ENCODE assay signal across 8 mouse cellular contexts in the genomic region with DNA sequence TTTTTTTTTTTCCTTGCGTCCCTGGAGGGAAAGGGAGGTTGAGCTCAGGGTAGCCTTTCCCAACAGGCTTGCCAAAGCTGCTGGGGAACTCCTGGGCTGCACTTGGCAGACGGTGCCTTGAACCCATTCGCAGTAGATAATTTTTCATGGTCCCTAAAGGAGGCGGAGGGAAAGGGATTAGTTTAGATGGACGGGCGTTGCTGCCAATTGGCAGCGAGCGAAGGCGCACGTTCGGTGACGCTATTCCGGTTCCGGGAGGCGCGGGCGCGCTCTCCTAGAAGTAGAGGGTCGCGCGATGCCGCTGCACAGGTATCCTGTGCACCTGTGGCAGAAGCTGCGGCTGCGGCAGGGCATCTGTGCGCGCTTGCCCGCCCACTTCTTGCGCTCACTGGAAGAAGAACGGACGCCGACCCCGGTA. TPM values are rescaled to one million over a fixed set of nuclear protein-coding genes. Genes with fewer than 3 reads are reported as not detected.
A peak's percentile ranks its signal among the peaks of the same experiment; 100 is the strongest.
DNase-seq lines count a peak whose midpoint lies in the region; ATAC-seq and TF ChIP-seq lines count a peak whose summit lies in the region.

A gene (plus strand): TSS at position 234 of the 418 bp plus-strand sequence.

- peaks cover 46% of the 10 kb centered on the region for H3K4me1 ChIP-seq in G1E (ENCODE audit: insufficient read depth, low read depth, low read length)
- peaks cover 11% of the 10 kb centered on the region for H3K4me1 ChIP-seq in forebrain, embryonic 16.5 days (replicated peaks; ENCODE audit: control insufficient read depth, insufficient read depth, low read length)
- 0 out of 2 replicates have a peak, but pooled peaks cover 6% of the 10 kb centered on the region for H3K4me1 ChIP-seq in lung, embryonic 14.5 days (ENCODE audit: insufficient read depth)
- H3K4me1 ChIP-seq in olfactory bulb, adult 2 months (ENCODE audit: control insufficient read depth, insufficient read depth, low read length): peaks cover 27% of the 10 kb centered on the region
- H3K4me1 ChIP-seq in thymus, adult 2 months (replicated peaks; ENCODE audit: control insufficient read depth, insufficient read depth, low read length): peaks cover 22% of the 10 kb centered on the region

- H3K27ac ChIP-seq in forebrain, embryonic 16.5 days (ENCODE audit: low read length): no peak within 1 kb of the TSS
- H3K27ac ChIP-seq in layer of hippocampus, adult 2 months: peak within 1 kb of the TSS; percentile 79
- H3K27ac ChIP-seq in lung, embryonic 14.5 days (ENCODE audit: low read depth): 0 out of 2 replicates have a peak within 1 kb of the TSS, but pooled peaks have one; percentile 30
- H3K27ac ChIP-seq in olfactory bulb, adult 2 months (ENCODE audit: insufficient read depth, low read depth, low read length): no peak within 1 kb of the TSS
- peak within 1 kb of the TSS; percentile 15; the same call in 1 of the 2 replicates for H3K27ac ChIP-seq in thymus, adult 2 months (ENCODE audit: control insufficient read depth, insufficient read depth, low read length)

- peak; percentile 99 for TF ChIP-seq POLR2A in olfactory bulb, adult 2 months (IDR thresholded peaks at IDR 0.05; ENCODE audit: insufficient read depth, low read depth, low read length)
- TF ChIP-seq POLR2A in thymus, adult 2 months (IDR thresholded peaks at IDR 0.05; ENCODE audit: control insufficient read depth, extremely low read depth, insufficient read depth, low read length, poor library complexity): peak; percentile 91

- H3K9me3 ChIP-seq in G1E (replicated peaks): no peaks in the 10 kb centered on the region
- no peaks in the 10 kb centered on the region for H3K9me3 ChIP-seq in forebrain, embryonic 16.5 days (ENCODE audit: control insufficient read depth, low read length)
- no peaks in the 10 kb centered on the region for H3K9me3 ChIP-seq in lung, embryonic 14.5 days (ENCODE audit: low read depth, low read length)

- H3K4me3 ChIP-seq in G1E (ENCODE audit: low read depth, low read length): peak within 1 kb of the TSS; percentile 86
- H3K4me3 ChIP-seq in forebrain, embryonic 16.5 days (replicated peaks; ENCODE audit: low read length): peak within 1 kb of the TSS; percentile 74
- peak within 1 kb of the TSS; percentile 100 for H3K4me3 ChIP-seq in layer of hippocampus, adult 2 months
- H3K4me3 ChIP-seq in lung, embryonic 14.5 days (ENCODE audit: low read depth, low read length): peak within 1 kb of the TSS; percentile 90
- H3K4me3 ChIP-seq in olfactory bulb, adult 2 months (ENCODE audit: insufficient read depth, low read depth, low read length): peak within 1 kb of the TSS; percentile 61
- peak within 1 kb of the TSS; percentile 92 for H3K4me3 ChIP-seq in thymus, adult 2 months (ENCODE audit: control insufficient read depth, insufficient read depth, low read length)

- peak; percentile 92 for DNase-seq in G1E (ENCODE audit: low spot score)
- peak; percentile 90 for DNase-seq in cerebellum, adult 18-20 months
- DNase-seq in heart, postnatal 36 days: peak; percentile 88 to 89
- peak; percentile 89 to 94 for DNase-seq in layer of hippocampus, adult 2 months (ENCODE audit: low spot score in 2 of 2)
- DNase-seq in lung, embryonic 14.5 days: peak; percentile 99
- peak; percentile 85 for DNase-seq in thymus, adult 2 months

- peak within 1 kb of the TSS; percentile 91 for H3K4me2 ChIP-seq in forebrain, embryonic 16.5 days (ENCODE audit: low read length)
- H3K4me2 ChIP-seq in lung, embryonic 14.5 days: peak within 1 kb of the TSS; percentile 93

- no peak for TF ChIP-seq CTCF in G1E (IDR thresholded peaks at IDR 0.05; ENCODE audit: low read depth, low read length)
- no peak for TF ChIP-seq CTCF in layer of hippocampus, adult 2 months (conservative IDR thresholded peaks at IDR 0.05)
- no peak for TF ChIP-seq CTCF in lung, embryonic 14.5 days (IDR thresholded peaks at IDR 0.05; ENCODE audit: low read depth)
- TF ChIP-seq CTCF in olfactory bulb, adult 2 months (IDR thresholded peaks at IDR 0.05; ENCODE audit: insufficient read depth, low read depth, low read length): no peak
- TF ChIP-seq CTCF in thymus, adult 2 months (IDR thresholded peaks at IDR 0.05; ENCODE audit: borderline replicate concordance, control insufficient read depth, extremely low read depth, insufficient read depth, low read length, poor library complexity): peak; percentile 45; the same call in 1 of the 2 replicates

- H3K27me3 ChIP-seq in G1E (ENCODE audit: insufficient read depth, low read length): peaks cover 8% of the 10 kb centered on the region; the same call in 1 of the 2 replicates
- no peaks in the 10 kb centered on the region for H3K27me3 ChIP-seq in forebrain, embryonic 16.5 days (replicated peaks; ENCODE audit: control insufficient read depth, insufficient read depth, low read length)
- 0 out of 2 replicates have a peak, but pooled peaks cover 5% of the 10 kb centered on the region for H3K27me3 ChIP-seq in lung, embryonic 14.5 days (ENCODE audit: insufficient read depth, low read length)
- no peaks in the 10 kb centered on the region for H3K27me3 ChIP-seq in thymus, adult 2 months (ENCODE audit: control insufficient read depth, insufficient read depth, low read length)

- intact Hi-C loops in heart, postnatal 36 days (cut with DNase I): loop anchor here (1.0 to 10.0 kb wide), 3 partner anchors 15 to 332 kb away; a partner anchor contains a TSS

- ATAC-seq in G1E (ENCODE audit: extremely low read depth, insufficient number of reproducible peaks, low FRiP score, poor library complexity, severe bottlenecking): peak; percentile 89
- peak; percentile 94 for ATAC-seq in forebrain, embryonic 16.5 days
- peak; percentile 81 for ATAC-seq in lung, embryonic 14.5 days (ENCODE audit: insufficient read depth)

- under 1% methylated on average over 31 of the region's 32 CpGs for WGBS in forebrain, embryonic 16.5 days
- WGBS in lung, embryonic 14.5 days: 0% methylated on average over 32 of the region's 32 CpGs
- under 1% methylated on average over 32 of the region's 32 CpGs for WGBS in olfactory bulb, adult 2 months
- under 1% methylated on average over 32 of the region's 32 CpGs for WGBS in thymus, adult 2 months

- peaks cover 48% of the 10 kb centered on the region for H3K36me3 ChIP-seq in G1E (replicated peaks)
- no peaks in the 10 kb centered on the region for H3K36me3 ChIP-seq in forebrain, embryonic 16.5 days (ENCODE audit: control insufficient read depth, insufficient read depth)
- peaks cover 26% of the 10 kb centered on the region for H3K36me3 ChIP-seq in lung, embryonic 14.5 days (ENCODE audit: insufficient read depth)
- peaks cover 3% of the 10 kb centered on the region for H3K36me3 ChIP-seq in thymus, adult 2 months (ENCODE audit: control insufficient read depth, insufficient read depth, low read length)

- H3K9ac ChIP-seq in forebrain, embryonic 16.5 days (replicated peaks; ENCODE audit: low read depth, low read length): peak within 1 kb of the TSS; percentile 74
- H3K9ac ChIP-seq in lung, embryonic 14.5 days: peak within 1 kb of the TSS; percentile 77

RNA-seq across cellular contexts. Expression of the gene that starts here (rescaled TPM):
- 25.6 and 40.2 TPM in 2 replicates for total RNA-seq in G1E (2014; fragmentation: Nextera tagmentation)
- 55.7 and 77.6 TPM in 2 replicates for total RNA-seq in G1E (2017)
- polyA plus RNA-seq in G1E (2012): 326 and 332 TPM in 2 replicates
- polyA plus RNA-seq in forebrain, embryonic 16.5 days (2015; fragmentation: Nextera tagmentation; extraction: Ambion mirVana): 192 and 202 TPM in 2 replicates
- total RNA-seq in heart, postnatal 36 days (2021): 100 to 1,000 TPM; 134 to 148 TPM
- 10 to 100 TPM; 59.7 to 63.9 TPM for total RNA-seq in layer of hippocampus, adult 2 months (2021)
- 210 and 217 TPM in 2 replicates for polyA plus RNA-seq in lung, embryonic 14.5 days (2014; fragmentation: Nextera tagmentation; extraction: Ambion mirVana)
- polyA plus RNA-seq in olfactory bulb, adult 2 months (2012; ENCODE audit: insufficient read depth, insufficient read length, low replicate concordance, missing spikeins): not detected in 2 replicates
- polyA plus RNA-seq in thymus, adult 2 months (2012; rRNA removed): 80.0 and 82.6 TPM in 2 replicates

Comparison
In these comparisons a context has a peak if more than half of its experiments do, and no peak if none do; other contexts are left out.
1. H3K27ac ChIP-seq: peak in layer of hippocampus, adult 2 months (single experiment), lung, embryonic 14.5 days (single experiment) and thymus, adult 2 months (single experiment); none in forebrain, embryonic 16.5 days (single experiment) and olfactory bulb, adult 2 months (single experiment).
2. Peak in every context shown above with its lines, with median percentiles within 50 percentile points of each other: ATAC-seq, DNase-seq and H3K4me3 ChIP-seq.